Mouse (Mus musculus): ENCODE measurements around the gene Hspa1a.
A peak's percentile ranks its signal among the peaks of the same experiment; 100 is the strongest.
"Not testable (repeated sequence)": the region's sequence is repeated elsewhere in the genome, so short reads cannot be mapped to it uniquely, and the experiment has no call there.

Gene Hspa1a

GRCm38 (mm10) chr17:34972069-34972749 lies at the start of gene Hspa1a, which contains the start of gene Hspa1l:
TSS of gene Hspa1a (minus strand) at chr17:34972156.
TSS of gene Hspa1l (plus strand) at chr17:34972703.
- peak; percentile 82 for DNase-seq (ENCODE audit: low spot score)

GRCm38 (mm10) chr17:35021163-35021808 lies 49.3 kb upstream of the Hspa1a start:
- DNase-seq (ENCODE audit: low spot score) = peak; percentile 87

DNA sequence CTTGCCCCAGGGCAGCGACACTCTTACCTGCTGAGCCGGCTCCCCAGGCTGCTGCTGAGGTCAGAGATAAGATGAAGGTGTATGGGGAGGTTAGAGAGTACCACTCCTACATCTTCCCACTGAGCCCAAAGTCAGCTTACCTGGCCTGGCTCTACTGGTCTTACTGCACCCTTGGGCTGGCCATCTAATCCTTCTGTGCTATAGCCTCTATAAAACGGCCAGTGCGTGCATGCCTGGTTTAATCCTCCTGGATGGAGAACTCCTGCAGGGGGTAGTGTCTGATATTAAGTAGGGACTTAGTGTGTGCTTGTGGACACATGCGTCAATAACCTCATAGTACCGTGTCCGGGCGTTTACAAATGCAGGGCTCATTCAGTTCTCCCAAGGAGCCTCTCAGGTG lies 48.6 kb upstream of the Hspa1a start:
- no peak for DNase-seq (ENCODE audit: low spot score)

GRCm38 (mm10) chr17:35019894-35020293 lies 47.9 kb upstream of the Hspa1a start:
- no peak for DNase-seq (ENCODE audit: low spot score)

DNA sequence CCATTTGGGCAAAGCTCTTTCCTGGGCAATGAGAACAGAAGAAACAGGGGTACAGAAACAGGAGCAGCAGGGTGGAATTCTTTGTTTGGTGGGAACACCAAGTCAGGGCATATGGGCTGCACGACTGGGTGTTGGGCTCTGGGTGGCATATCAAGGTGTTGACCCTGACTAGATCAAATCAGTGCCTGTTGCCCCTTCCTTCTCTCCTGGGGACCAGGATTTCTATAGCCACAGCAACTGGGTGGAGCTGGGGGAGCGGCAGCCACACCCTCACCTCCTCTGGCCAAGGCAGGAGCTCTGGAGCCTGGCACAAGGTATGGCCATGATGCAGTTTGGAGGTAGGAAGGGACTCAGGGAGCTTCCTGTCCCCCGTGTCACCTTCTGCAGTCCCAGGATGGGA lies 46.2 kb upstream of the Hspa1a start:
- DNase-seq (ENCODE audit: low spot score) = no peak

GRCm38 (mm10) chr17:35017706-35018030 lies 45.7 kb upstream of the Hspa1a start:
- DNase-seq (ENCODE audit: low spot score) = no peak

DNA sequence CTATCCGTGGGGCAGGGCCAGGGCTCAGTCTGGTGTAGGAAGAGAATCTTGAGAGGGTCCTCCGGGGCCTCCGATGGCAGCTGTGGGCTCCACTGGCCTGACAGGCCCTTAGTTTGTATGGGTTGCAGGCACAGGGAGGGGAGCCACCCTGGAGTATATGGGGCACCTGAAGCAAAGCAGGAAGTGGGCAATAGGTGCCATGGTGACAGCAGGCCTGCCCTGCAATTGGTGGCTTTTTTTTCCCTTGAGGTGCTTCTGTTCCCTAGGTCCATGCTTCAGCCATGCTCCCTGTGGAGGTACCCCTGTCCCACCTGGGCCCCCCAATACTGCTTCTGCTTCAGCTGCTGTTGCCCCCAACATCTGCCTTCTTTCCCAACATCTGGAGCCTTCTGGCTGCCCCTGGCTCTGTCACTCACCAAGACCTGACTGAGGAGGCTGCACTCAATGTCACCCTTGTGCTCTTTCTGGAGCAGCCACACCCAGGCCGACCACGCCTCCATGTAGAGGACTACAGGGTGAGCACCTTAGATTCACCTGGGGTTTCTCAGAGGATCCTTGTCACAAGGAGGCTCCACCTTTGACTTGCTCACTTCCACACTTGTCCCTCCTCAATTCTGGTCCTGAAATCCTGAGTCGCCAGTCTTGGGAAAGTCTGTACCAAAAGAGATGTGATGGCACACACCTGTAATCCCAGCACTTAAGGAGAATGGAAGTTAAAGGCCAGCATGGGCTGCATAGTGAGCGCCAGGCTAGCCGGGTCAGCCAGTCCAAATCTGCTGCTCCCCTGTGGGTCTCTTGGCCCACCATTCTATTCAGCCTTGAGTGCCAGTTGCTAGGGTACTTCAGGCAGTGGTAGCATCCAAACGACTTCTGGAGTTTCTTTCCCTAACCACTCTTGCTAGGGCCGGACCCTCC lies 45.1 kb upstream of the Hspa1a start:
- no peak for DNase-seq (ENCODE audit: low spot score)

GRCm38 (mm10) chr17:35016376-35016775 lies 44.4 kb upstream of the Hspa1a start, which contains the start of gene Vwa7:
TSS of gene Vwa7 (plus strand) at chr17:35016579.
- no peak for DNase-seq (ENCODE audit: low spot score)

DNA sequence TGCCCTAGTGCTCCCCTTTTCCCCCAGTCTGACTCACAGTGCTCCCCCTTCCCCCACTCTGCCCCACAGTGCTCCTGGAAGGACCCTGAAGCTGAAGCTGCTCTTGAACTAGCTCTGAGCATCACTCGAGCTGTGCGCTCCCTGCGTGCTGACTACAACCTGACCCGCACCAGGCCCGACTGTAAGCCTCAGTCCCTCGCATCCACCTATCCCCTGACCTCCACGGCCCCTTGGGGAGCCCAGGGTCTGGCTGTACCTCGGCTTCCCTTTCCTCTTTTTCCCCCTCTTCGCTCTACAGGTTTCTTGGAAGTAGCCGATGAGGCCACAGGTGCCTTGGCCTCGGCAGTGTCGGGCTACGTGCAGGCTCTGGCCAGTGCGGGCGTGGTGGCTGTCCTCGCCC lies 43.3 kb upstream of the Hspa1a start:
- DNase-seq (ENCODE audit: low spot score) = no peak

DNA sequence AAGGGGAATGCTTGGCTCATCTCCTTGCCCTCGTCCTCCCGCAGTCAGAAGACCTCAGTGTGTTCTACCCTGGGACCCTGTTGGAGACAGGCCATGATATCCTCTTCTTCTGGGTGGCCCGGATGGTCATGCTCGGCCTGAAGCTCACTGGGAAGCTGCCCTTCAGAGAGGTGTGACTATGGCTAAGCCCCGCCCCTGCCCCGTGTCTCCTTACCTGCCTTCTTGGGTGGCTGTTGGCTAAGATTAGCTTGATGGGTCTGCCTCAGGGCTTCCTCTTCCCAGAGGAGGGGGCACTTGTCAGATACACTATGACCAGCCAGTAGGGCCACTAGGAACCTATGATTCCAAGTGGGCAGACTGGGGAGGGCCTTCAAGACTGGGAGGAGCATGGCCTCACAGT lies 41.3 kb upstream of the Hspa1a start:
- no peak for DNase-seq (ENCODE audit: low spot score)

- DNase-seq (ENCODE audit: low spot score) = no peak
These were observed 40.5 kb upstream of the Hspa1a start for GRCm38 (mm10) chr17:35012430-35012829.

- no peak for DNase-seq (ENCODE audit: low spot score)
These were observed 39.5 kb upstream of the Hspa1a start for GRCm38 (mm10) chr17:35011440-35011839.

GRCm38 (mm10) chr17:35009586-35009985 lies 37.6 kb upstream of the Hspa1a start:
- DNase-seq (ENCODE audit: low spot score) = no peak

- no peak for DNase-seq (ENCODE audit: low spot score)
These were observed 35.5 kb upstream of the Hspa1a start for GRCm38 (mm10) chr17:35007387-35007991.

DNA sequence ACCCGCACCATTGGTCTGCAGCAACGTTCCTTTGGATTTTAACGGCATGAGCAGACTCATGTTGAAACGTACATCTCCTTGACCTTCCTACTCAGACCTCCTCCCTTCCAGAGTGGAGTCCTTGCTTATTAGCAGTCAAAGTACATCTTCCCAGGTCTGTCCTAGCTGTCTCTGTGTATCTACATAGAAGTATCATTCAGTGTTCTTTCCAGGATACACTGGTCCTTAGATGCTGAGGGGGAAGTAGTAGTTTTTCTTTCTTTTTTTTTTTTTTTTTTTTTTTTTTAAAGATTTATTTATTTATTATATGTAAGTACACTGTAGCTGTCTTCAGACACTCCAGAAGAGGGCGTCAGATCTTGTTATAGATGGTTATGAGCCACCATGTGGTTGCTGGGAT lies 33.9 kb upstream of the Hspa1a start:
- DNase-seq (ENCODE audit: low spot score) = not testable (repeated sequence)

DNA sequence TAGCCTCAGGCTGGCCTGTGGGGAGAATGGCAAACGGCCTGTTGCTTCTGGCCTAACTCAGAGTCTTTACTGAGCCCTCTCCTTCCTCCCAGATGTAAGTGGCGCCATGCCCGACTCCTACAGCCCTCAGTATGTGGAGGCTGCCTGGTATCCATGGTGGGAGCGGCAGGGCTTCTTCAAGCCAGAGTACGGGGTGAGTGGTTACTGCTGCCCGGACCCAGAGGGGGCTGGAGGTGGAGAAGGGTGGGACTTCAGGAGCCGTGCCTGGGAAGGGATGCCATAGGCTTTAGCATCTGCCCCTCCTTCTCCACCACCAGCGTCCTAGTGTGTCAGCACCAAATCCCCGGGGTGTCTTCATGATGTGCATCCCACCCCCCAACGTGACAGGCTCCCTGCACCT lies 33.2 kb upstream of the Hspa1a start:
- no peak for DNase-seq (ENCODE audit: low spot score)

GRCm38 (mm10) chr17:35004075-35004717 lies 32.2 kb upstream of the Hspa1a start:
- no peak for DNase-seq (ENCODE audit: low spot score)

DNA sequence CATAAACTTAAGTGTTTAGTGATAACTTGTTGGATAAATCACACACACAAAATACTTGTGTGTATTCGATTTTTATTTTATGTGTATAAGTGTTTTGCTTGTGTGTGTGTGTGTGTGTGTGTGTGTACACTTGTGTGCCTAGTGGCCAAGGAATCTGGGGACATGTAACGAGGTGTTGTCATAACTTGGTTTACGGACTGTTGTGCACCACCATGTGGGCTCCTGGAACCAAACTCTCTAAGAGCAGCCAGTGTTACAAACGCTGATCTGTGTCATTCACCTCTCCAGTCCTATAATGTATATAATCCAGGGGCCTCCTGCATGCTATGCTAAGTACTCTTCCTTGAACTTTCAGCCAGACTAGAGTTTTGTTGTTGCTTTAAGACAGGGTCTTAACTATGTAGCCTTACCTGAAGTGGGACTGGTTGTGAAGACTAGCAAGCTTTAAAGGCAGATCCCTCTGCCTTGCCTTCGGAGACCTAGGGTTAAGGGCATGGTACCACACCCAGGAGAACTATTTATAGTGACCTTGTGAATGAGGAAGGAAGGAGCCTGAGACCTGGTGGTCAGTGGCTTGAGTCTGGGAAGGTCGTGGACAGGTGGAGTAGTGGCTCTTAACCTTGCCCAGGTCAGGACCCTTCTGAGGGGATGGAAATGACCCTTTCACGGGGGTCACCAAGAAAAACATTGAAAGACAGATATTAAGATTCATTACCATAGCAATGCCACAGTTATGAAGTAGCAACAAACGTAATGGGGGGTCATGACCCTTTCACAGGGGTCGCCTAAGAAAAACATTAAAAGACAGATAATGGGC lies 31.3 kb upstream of the Hspa1a start:
- DNase-seq (ENCODE audit: low spot score) = no peak

- DNase-seq (ENCODE audit: low spot score) = peak; percentile 24
These were observed 30.4 kb upstream of the Hspa1a start for GRCm38 (mm10) chr17:35002153-35002865.

- DNase-seq (ENCODE audit: low spot score) = no peak
These were observed 29.6 kb upstream of the Hspa1a start for GRCm38 (mm10) chr17:35001452-35002152.

Data from embryo, embryonic 10 days (tissue).